Mouse (Mus musculus) kidney, adult 2 months (tissue): Measurements from ENCODE around the gene Gpr22.

Experiments
- CTCF ChIP-seq: fragments of 200-500 bp; conservative IDR thresholded peaks from 2 replicates; pipeline ENCODE4 v1.5.1; 2011; ENCODE audit warnings: low read depth, mild to moderate bottlenecking, control low read depth, low read length, moderate library complexity, mixed read lengths; ENCODE audit not compliant: insufficient read depth, insufficient read length
- POLR2A ChIP-seq: fragments of 200-500 bp; IDR thresholded peaks from one replicate; pipeline ENCODE4 v1.6.1; 2011; ENCODE audit warnings: low read depth, low read length, control low read depth

DNA sequence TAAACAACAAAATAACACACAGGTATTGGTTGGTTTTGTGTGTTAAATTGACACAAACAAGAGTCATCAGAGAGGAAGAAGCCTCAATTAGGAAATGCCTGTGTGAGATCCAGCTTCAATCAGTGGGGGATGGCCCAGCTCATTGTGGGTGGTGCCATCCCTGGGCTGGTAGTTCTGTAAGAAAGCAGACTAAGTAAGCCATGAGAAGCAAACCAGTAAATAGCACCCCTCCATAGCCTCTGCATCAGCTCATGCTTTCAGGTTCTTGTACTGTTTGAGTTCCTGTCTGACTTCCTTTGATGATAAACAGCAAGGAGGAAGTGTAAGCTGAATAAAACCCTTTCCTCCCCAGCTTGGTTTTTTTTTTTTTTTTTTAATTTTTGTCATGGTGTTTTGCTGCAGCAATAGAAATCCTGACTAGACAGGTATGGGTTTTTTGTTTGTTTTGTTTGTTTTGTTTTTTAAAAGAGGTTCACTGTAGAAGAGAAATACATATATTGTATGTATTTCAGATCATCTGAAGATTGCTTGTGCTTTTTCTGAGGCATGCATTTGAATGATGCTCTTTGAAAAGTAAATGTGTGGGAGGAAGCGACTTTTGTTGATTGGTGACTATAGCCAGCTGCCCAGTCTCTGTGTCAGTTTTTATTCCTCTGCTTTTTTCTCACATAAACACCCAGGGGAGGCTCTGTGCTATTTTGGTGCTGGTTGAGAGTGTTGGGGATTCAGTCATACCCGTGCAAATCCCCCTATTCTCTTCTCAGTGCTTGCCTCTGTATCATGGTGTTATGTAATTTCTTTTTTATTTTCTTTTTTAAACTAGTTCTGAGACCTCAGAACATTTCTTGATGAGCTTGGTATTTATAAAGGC, 42.4 kb upstream of the Gpr22 start:
- no peak for TF ChIP-seq POLR2A
- TF ChIP-seq CTCF = no peak
